Mouse (Mus musculus) inflammation-experienced regulatory T-cells, adult 6 months (primary cell): ENCODE measurements around the gene Mdm1. TPM values are rescaled to one million over a fixed set of nuclear protein-coding genes. Genes with fewer than 3 reads are reported as not detected.

Experiments used
- polyA plus RNA-seq, 3 experiments: library from polyadenylated mRNA; unstranded; fragments of 100-300 nt; shearing (Covaris generic); gene quantifications; one replicate each; pipeline ENCODE4 v1.2.1; 2017

Mdm1 gene
- polyA plus RNA-seq, 3 experiments from 2014 or later = 4.5 to 10.9 (median 4.7) TPM

Other genes with a start within 250 kb of the Mdm1 start
- gene Il22, start 63.1 kb downstream of the Mdm1 start, polyA plus RNA-seq = 1 to 10 TPM in 1 of 3 experiments, not detected in 2; 6.9 TPM
- not detected for gene Gm32717, start 99.0 kb downstream of the Mdm1 start, polyA plus RNA-seq
- not detected for gene Gm32802, start 116.9 kb downstream of the Mdm1 start, polyA plus RNA-seq
- not detected for gene Iltifb, start 153.2 kb downstream of the Mdm1 start, polyA plus RNA-seq
- not detected for gene Gm9040, start 185.2 kb downstream of the Mdm1 start, polyA plus RNA-seq
- not detected for gene Gm9044, start 190.6 kb downstream of the Mdm1 start, polyA plus RNA-seq
- gene Gm9045, start 196.0 kb downstream of the Mdm1 start, polyA plus RNA-seq = not detected
- not detected for gene Gm9046, start 201.4 kb downstream of the Mdm1 start, polyA plus RNA-seq
- gene Gm9048, start 206.9 kb downstream of the Mdm1 start, polyA plus RNA-seq = under 1 TPM in 1 of 3 experiments, not detected in 2; 0.28 TPM
- not detected for gene Gm9049, start 212.3 kb downstream of the Mdm1 start, polyA plus RNA-seq